Mouse (Mus musculus) lung, postnatal 0 days (tissue): ENCODE results near the gene Rab20. TPM values are rescaled to one million over a fixed set of nuclear protein-coding genes. Genes with fewer than 3 reads are reported as not detected.
A peak's percentile ranks its signal among the peaks of the same experiment; 100 is the strongest.

ENCODE experiments used
- ATAC-seq: fragments of 200-750 bp; cut with Nextera tagmentation; 2 replicates; pipeline ENCODE4 v1.8.0; 2017; ENCODE audit warnings: moderate library complexity
- DNase-seq: peaks from one replicate; pipeline ENCODE4 v3.0.0-alpha.2; 2016; ENCODE audit warnings: low spot score
- H3K27ac ChIP-seq: fragments of 300-500 bp; sonication (generic); 2 replicates; pipeline ENCODE4 v1.5.1; 2014; ENCODE audit warnings: antibody characterized with exemption, mild to moderate bottlenecking, low read length, mixed read lengths
- H3K27me3 ChIP-seq: fragments of 300-500 bp; sonication (generic); replicated peaks from 2 replicates; pipeline ENCODE4 v1.6.1; 2014; ENCODE audit warnings: low read length, mixed read lengths; ENCODE audit not compliant: insufficient read depth
- H3K36me3 ChIP-seq: fragments of 300-500 bp; sonication (generic); 2 replicates; pipeline ENCODE4 v1.6.1; 2014; ENCODE audit warnings: low read length, mixed read lengths; ENCODE audit not compliant: insufficient read depth
- H3K4me1 ChIP-seq: fragments of 300-500 bp; sonication (generic); 2 replicates; pipeline ENCODE4 v1.6.1; 2014; ENCODE audit warnings: antibody characterized with exemption, low read depth, low read length, mixed read lengths; ENCODE audit not compliant: insufficient read depth
- H3K4me2 ChIP-seq: fragments of 300-500 bp; sonication (generic); replicated peaks from 2 replicates; pipeline ENCODE4 v1.6.1; 2014; ENCODE audit warnings: low read depth, mild to moderate bottlenecking, low read length, moderate library complexity, mixed read lengths
- H3K4me3 ChIP-seq: fragments of 300-500 bp; sonication (generic); 2 replicates; pipeline ENCODE4 v1.5.1; 2014; ENCODE audit warnings: low read depth, low read length
- H3K9ac ChIP-seq: fragments of 300-500 bp; sonication (generic); replicated peaks from 2 replicates; pipeline ENCODE4 v1.6.1; 2014; ENCODE audit warnings: low read depth, mild to moderate bottlenecking
- H3K9me3 ChIP-seq: fragments of 300-500 bp; sonication (generic); 2 replicates; pipeline ENCODE4 v1.6.1; 2016; ENCODE audit warnings: low read length, mixed read lengths
- CTCF ChIP-seq: IDR thresholded peaks from 2 replicates; pipeline ENCODE4 v1.5.1; 2016; ENCODE audit warnings: antibody characterized with exemption, mild to moderate bottlenecking
- EP300 ChIP-seq: IDR thresholded peaks from 2 replicates; pipeline ENCODE4 v1.6.1; 2016; ENCODE audit warnings: antibody characterized with exemption, mild to moderate bottlenecking, control low read depth
- WGBS: fragments of 180-500 bp; shearing (Covaris S2); extraction: QIAGEN DNeasy Blood & Tissue Kit; methylation state at CpG from one replicate; pipeline ENCODE4 v1.1.7; 2014; 5-methylcytosine and 5-hydroxymethylcytosine counted together
- polyA plus RNA-seq: library from polyadenylated mRNA; unstranded; fragments of >200 nt; fragmentation: Nextera tagmentation; extraction: Ambion mirVana; gene quantifications from 2 replicates; pipeline ENCODE4 v1.2.1, GENCODE M21; 2015

Rab20 gene
- polyA plus RNA-seq, 1 experiment from 2014 or later, result 17.8 TPM

DNA sequence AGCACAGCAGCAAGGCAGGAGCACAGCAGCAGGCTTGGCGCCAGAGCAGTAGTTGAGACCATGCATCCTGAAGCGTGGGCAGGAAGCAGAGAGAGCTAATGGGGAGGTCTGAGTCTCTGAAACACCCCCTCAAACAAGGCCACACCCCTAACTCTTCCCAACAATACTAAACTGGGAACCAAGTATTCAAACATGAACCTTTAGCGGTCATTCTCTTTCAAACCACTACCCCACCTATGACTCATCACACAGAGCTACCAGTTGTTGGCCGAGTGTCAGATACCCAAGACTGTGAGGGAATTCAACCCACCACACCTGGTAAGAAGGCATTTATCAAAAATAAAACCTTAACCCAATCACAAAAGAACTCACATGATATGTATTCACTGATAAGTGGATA is 8.7 kb upstream of the Rab20 start:
- H3K9me3 ChIP-seq, result no peaks in the 10 kb centered on the region
- no peaks in the 10 kb centered on the region for H3K36me3 ChIP-seq
- no peaks in the 10 kb centered on the region for H3K4me1 ChIP-seq
- no peak overlapping the region for H3K27ac ChIP-seq
- TF ChIP-seq CTCF (no peak), EP300 (no peak)
- DNase-seq (no peak), ATAC-seq (no peak)
- 60% methylated on average over 4 of the region's 4 CpGs for WGBS
- no peak overlapping the region for H3K9ac ChIP-seq
- H3K4me3 ChIP-seq, result no peak overlapping the region
- H3K4me2 ChIP-seq, result no peak overlapping the region
- H3K27me3 ChIP-seq, result no peaks in the 10 kb centered on the region; the same call in 1 of the 2 replicates

DNA sequence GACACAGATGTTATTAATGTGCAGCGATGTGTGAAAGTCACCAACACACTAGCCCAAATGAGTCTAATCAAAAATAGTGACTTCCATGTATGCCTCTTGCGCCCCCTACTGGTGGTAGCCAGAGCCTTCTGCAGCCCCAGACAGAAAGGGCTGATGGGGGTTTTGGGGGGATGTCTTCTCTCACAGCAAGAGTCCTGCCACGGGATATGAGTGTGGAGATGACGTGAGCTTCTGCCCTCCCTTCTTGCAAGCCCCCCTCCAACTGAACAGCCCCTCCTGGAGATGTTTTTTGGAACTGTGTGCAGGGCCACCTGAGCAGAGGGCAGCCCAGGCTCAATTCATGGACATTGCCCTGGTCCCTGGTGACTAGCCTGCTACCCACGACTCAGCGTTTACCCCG is 7.6 kb upstream of the Rab20 start:
- Histone ChIP-seq H3K9ac (no peak overlapping the region), H3K4me1 (no peaks in the 10 kb centered on the region), H3K9me3 (no peaks in the 10 kb centered on the region), H3K27ac (no peak overlapping the region), H3K36me3 (no peaks in the 10 kb centered on the region), H3K27me3 (no peaks in the 10 kb centered on the region; the same call in 1 of the 2 replicates), H3K4me3 (no peak overlapping the region), H3K4me2 (no peak overlapping the region)
- TF ChIP-seq CTCF (peak; percentile 95), EP300 (no peak)
- 23% methylated on average over 7 of the region's 7 CpGs for WGBS
- DNase-seq (peak; percentile 75), ATAC-seq (peak; percentile 43; the same call in 1 of the 2 replicates)

DNA sequence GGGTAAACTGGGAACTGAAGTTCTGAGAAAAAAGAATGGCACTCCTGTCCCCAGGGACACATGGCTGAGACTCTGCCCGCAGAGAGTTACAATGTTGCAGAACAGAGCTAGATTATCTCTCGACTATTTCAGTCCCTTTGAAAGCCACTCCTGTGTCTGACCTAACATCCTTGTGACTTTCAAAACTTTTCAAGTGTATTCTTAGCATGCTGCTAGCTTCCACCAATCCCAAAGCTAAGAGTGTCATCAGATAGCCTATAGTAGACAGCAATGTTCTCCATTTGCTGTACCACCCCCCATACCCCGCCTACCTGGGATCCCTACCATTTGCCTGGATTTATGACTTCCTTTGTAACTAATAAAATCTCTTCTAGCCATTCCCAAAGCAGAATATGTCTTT is 4.0 kb upstream of the Rab20 start:
- H3K27ac ChIP-seq, result no peak overlapping the region
- WGBS, result 63% methylated on average over 3 of the region's 3 CpGs

DNA sequence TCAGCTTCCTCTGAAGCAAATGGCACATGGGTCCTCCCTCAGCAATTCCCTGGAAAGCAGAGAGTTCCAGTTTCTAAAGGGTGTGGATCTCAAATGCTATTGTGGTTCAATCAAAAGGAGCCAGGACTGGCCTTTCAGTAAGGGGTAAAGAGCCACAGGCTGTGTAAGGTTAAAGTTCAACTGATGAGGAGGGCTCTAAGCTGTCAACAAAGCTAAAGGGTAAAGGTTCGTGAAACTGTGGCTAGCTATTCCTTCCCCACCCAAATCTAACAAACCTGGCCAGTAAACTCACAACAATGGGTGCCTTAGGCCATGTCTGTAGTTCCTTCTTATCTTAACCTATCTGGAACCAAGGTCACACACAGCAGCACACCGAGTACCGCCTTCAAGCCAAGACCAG is 3.4 kb upstream of the Rab20 start:
- no peak for TF ChIP-seq CTCF
- TF ChIP-seq EP300, result no peak
- H3K4me3 ChIP-seq, result no peak overlapping the region
- H3K9me3 ChIP-seq, result no peaks in the 10 kb centered on the region
- H3K27ac ChIP-seq, result no peak overlapping the region
- no peaks in the 10 kb centered on the region for H3K27me3 ChIP-seq
- no peak overlapping the region for H3K4me2 ChIP-seq
- H3K36me3 ChIP-seq, result no peaks in the 10 kb centered on the region
- no peak overlapping the region for H3K9ac ChIP-seq
- peaks cover 14% of the 10 kb centered on the region; the same call in 1 of the 2 replicates for H3K4me1 ChIP-seq
- ATAC-seq (no peak), DNase-seq (no peak)
- 78% methylated on average over 3 of the region's 3 CpGs for WGBS

More for the DNA sequence above, 4.0 kb upstream of the Rab20 start:
- TF ChIP-seq CTCF (no peak), EP300 (no peak)
- Histone ChIP-seq H3K4me3 (no peak overlapping the region), H3K9me3 (no peaks in the 10 kb centered on the region), H3K4me1 (peaks cover 8% of the 10 kb centered on the region; the same call in 1 of the 2 replicates), H3K9ac (no peak overlapping the region), H3K4me2 (no peak overlapping the region), H3K36me3 (no peaks in the 10 kb centered on the region), H3K27me3 (no peaks in the 10 kb centered on the region)
- ATAC-seq (no peak), DNase-seq (no peak)

DNA sequence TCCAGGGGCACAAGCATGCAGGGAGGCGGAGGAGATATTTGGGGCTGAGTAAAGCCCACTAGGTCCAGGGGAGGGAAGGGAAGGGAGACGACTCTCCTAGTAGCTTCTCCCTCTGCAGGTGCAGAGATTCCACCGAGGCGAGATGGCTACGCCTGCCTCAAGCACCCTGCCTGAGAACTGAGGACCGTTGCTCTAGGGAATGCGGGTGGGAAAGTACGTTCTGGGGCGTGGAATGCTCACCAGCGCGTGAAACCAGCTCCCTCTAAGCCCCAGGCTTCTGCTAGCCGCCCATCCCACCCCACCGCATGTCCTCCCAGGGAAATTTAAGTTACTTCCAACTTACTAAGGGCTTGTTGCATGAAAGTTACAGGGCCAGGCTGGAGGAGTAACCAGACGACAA is 1.1 kb upstream of the Rab20 start:
- 0 out of 2 replicates have a peak overlapping the region, but pooled peaks have one; percentile 65 for H3K4me3 ChIP-seq

DNA sequence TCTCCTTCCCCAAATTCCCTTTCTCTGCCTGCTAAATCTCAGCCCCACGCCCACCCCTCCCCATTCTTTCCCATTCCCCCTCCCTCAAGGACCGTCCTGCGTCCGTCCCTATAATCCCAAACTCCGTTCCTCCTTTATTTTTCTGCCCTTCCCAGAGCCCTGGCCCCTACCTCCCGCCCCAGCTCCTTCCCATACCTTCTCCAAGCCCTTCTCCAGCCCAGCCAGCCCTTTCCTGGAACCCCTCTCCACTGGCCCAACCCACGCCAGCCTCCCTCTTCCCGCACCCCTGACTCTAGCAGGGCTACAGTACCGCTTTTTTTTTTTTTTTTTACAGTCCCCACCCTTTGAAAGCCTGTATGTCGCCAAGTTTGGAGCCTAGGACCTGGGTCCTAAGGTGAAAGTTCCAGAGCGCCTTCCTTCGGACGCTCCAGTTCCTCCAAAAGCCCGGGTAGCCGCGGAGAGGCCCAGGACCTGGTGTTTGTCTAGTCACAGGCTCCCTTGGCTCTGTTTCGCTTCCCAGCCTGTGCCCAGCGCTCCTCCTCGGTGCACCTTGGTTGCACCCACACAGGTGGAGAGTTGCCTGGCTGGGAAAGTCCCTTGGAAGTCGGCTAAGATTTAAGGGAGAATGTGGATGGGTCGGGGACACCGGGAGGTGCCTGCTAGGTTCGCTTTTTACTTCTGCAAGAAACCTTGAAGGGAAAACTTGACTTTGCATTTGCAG is 457 bp upstream of the Rab20 start:
- DNase-seq (peak; percentile 32), ATAC-seq (no peak)
- peak overlapping the region; percentile 65 for H3K4me3 ChIP-seq
- no peaks in the 10 kb centered on the region for H3K27me3 ChIP-seq
- no peak overlapping the region for H3K9ac ChIP-seq
- peak overlapping the region; percentile 99 for H3K4me2 ChIP-seq
- 5% methylated on average over 23 of the region's 23 CpGs for WGBS
- peaks cover 18% of the 10 kb centered on the region for H3K4me1 ChIP-seq
- H3K36me3 ChIP-seq, result no peaks in the 10 kb centered on the region
- no peak for TF ChIP-seq EP300
- H3K9me3 ChIP-seq, result no peaks in the 10 kb centered on the region
- H3K27ac ChIP-seq, result peak overlapping the region; percentile 94

More for the DNA sequence above, 1.1 kb upstream of the Rab20 start:
- no peaks in the 10 kb centered on the region for H3K27me3 ChIP-seq
- no peak overlapping the region for H3K9ac ChIP-seq
- peaks cover 18% of the 10 kb centered on the region for H3K4me1 ChIP-seq
- 0 out of 2 replicates have a peak overlapping the region, but pooled peaks have one; percentile 94 for H3K27ac ChIP-seq
- no peaks in the 10 kb centered on the region for H3K9me3 ChIP-seq
- ATAC-seq, result no peak
- no peak for DNase-seq
- TF ChIP-seq EP300 (no peak), CTCF (no peak)
- H3K4me2 ChIP-seq, result peak overlapping the region; percentile 99
- 17% methylated on average over 14 of the region's 14 CpGs for WGBS
- no peaks in the 10 kb centered on the region for H3K36me3 ChIP-seq
